Mouse (Mus musculus) lung, embryonic 16.5 days (tissue): ENCODE measurements around the gene Kcnc4. TPM values are rescaled to one million over a fixed set of nuclear protein-coding genes. Genes with fewer than 3 reads are reported as not detected.
A peak's percentile ranks its signal among the peaks of the same experiment; 100 is the strongest.

Experiments
- ATAC-seq: fragments of 200-750 bp; cut with Nextera tagmentation; 2 replicates; pipeline ENCODE4 v1.8.0; 2017; ENCODE audit warnings: low read depth, mild to moderate bottlenecking, moderate library complexity
- H3K27ac ChIP-seq: fragments of 300-500 bp; sonication (generic); 2 replicates; pipeline ENCODE4 v1.5.1; 2014; ENCODE audit warnings: mild to moderate bottlenecking, control low read depth, low read length
- H3K27me3 ChIP-seq: fragments of 300-500 bp; sonication (generic); 2 replicates; pipeline ENCODE4 v1.6.1; 2014; ENCODE audit warnings: low read depth, low read length, mixed read lengths; ENCODE audit not compliant: control insufficient read depth, insufficient read depth
- H3K36me3 ChIP-seq: fragments of 300-500 bp; sonication (generic); 2 replicates; pipeline ENCODE4 v1.6.1; 2014; ENCODE audit warnings: low read length; ENCODE audit not compliant: control insufficient read depth, insufficient read depth
- H3K4me1 ChIP-seq: fragments of 300-500 bp; sonication (generic); replicated peaks from 2 replicates; pipeline ENCODE4 v1.6.1; 2014; ENCODE audit warnings: low read length, mixed read lengths; ENCODE audit not compliant: control insufficient read depth, insufficient read depth
- H3K4me2 ChIP-seq: fragments of 300-500 bp; sonication (generic); 2 replicates; pipeline ENCODE4 v1.6.1; 2014; ENCODE audit warnings: low read depth, low read length, control low read depth
- H3K4me3 ChIP-seq: fragments of 300-500 bp; sonication (generic); 2 replicates; pipeline ENCODE4 v1.5.1; 2014; ENCODE audit warnings: mild to moderate bottlenecking, low read length, control low read depth
- H3K9ac ChIP-seq: fragments of 300-500 bp; sonication (generic); 2 replicates; pipeline ENCODE4 v1.6.1; 2014; ENCODE audit warnings: low read length, control low read depth
- H3K9me3 ChIP-seq: fragments of 300-500 bp; sonication (generic); 2 replicates; pipeline ENCODE4 v1.6.1; 2016; ENCODE audit warnings: low read length; ENCODE audit not compliant: control insufficient read depth
- WGBS: fragments of 180-500 bp; shearing (Covaris S2); extraction: QIAGEN DNeasy Blood & Tissue Kit; methylation state at CpG from one replicate; pipeline ENCODE4 v1.1.7; 2014; 5-methylcytosine and 5-hydroxymethylcytosine counted together
- polyA plus RNA-seq: library from polyadenylated mRNA; unstranded; fragments of >200 nt; fragmentation: Nextera tagmentation; extraction: Ambion mirVana; gene quantifications from 2 replicates; pipeline ENCODE4 v1.2.1, GENCODE M21; 2015

The Kcnc4 gene
- polyA plus RNA-seq, 1 experiment from 2014 or later: 0.05 TPM

GRCm38 (mm10) chr3:107496086-107496850 lies 36.9 kb upstream of the Kcnc4 start:
- Histone ChIP-seq H3K4me1 (peaks cover 8% of the 10 kb centered on the region), H3K4me3 (no peak overlapping the region), H3K9ac (no peak overlapping the region), H3K9me3 (no peaks in the 10 kb centered on the region), H3K27ac (no peak overlapping the region), H3K27me3 (no peaks in the 10 kb centered on the region), H3K36me3 (peaks cover 5% of the 10 kb centered on the region; the same call in 1 of the 2 replicates), H3K4me2 (no peak overlapping the region)
- no peak for ATAC-seq
- WGBS: 62% methylated on average over 13 of the region's 13 CpGs

GRCm38 (mm10) chr3:107495524-107495923 lies 36.2 kb upstream of the Kcnc4 start:
- WGBS: 84% methylated on average over 6 of the region's 6 CpGs
- no peak for ATAC-seq

GRCm38 (mm10) chr3:107491459-107491858 lies 32.1 kb upstream of the Kcnc4 start:
- Histone ChIP-seq H3K36me3 (no peaks in the 10 kb centered on the region), H3K4me2 (no peak overlapping the region), H3K27ac (0 out of 2 replicates have a peak overlapping the region, but pooled peaks have one; percentile 18), H3K9me3 (no peaks in the 10 kb centered on the region), H3K4me3 (no peak overlapping the region), H3K27me3 (no peaks in the 10 kb centered on the region), H3K4me1 (peaks cover 10% of the 10 kb centered on the region), H3K9ac (no peak overlapping the region)
- 29% methylated on average over 6 of the region's 6 CpGs for WGBS
- peak; percentile 90 for ATAC-seq

More at GRCm38 (mm10) chr3:107495524-107495923, 36.2 kb upstream of the Kcnc4 start:
- Histone ChIP-seq H3K4me3 (no peak overlapping the region), H3K27me3 (no peaks in the 10 kb centered on the region), H3K9me3 (no peaks in the 10 kb centered on the region), H3K36me3 (peaks cover 5% of the 10 kb centered on the region; the same call in 1 of the 2 replicates), H3K4me1 (peaks cover 10% of the 10 kb centered on the region), H3K27ac (no peak overlapping the region), H3K9ac (no peak overlapping the region), H3K4me2 (no peak overlapping the region)

GRCm38 (mm10) chr3:107488637-107489036 lies 29.3 kb upstream of the Kcnc4 start:
- no peaks in the 10 kb centered on the region for H3K27me3 ChIP-seq
- ATAC-seq: no peak
- no peaks in the 10 kb centered on the region for H3K9me3 ChIP-seq
- no peak overlapping the region for H3K4me2 ChIP-seq
- H3K4me1 ChIP-seq: peaks cover 10% of the 10 kb centered on the region
- H3K9ac ChIP-seq: no peak overlapping the region
- H3K36me3 ChIP-seq: no peaks in the 10 kb centered on the region
- H3K27ac ChIP-seq: no peak overlapping the region
- WGBS: 38% methylated on average over 4 of the region's 4 CpGs
- H3K4me3 ChIP-seq: no peak overlapping the region

GRCm38 (mm10) chr3:107483290-107483689 lies 23.9 kb upstream of the Kcnc4 start:
- H3K4me2 ChIP-seq: no peak overlapping the region
- WGBS: 37% methylated on average over 11 of the region's 11 CpGs
- no peak for ATAC-seq

GRCm38 (mm10) chr3:107480660-107481059 lies 21.3 kb upstream of the Kcnc4 start:
- no peak for ATAC-seq
- no peak overlapping the region for H3K4me3 ChIP-seq
- H3K4me1 ChIP-seq: no peaks in the 10 kb centered on the region
- H3K27ac ChIP-seq: no peak overlapping the region
- no peaks in the 10 kb centered on the region for H3K9me3 ChIP-seq
- H3K36me3 ChIP-seq: no peaks in the 10 kb centered on the region
- WGBS: 40% methylated on average over 3 of the region's 3 CpGs
- H3K9ac ChIP-seq: no peak overlapping the region
- H3K4me2 ChIP-seq: no peak overlapping the region
- no peaks in the 10 kb centered on the region for H3K27me3 ChIP-seq

More at GRCm38 (mm10) chr3:107483290-107483689, 23.9 kb upstream of the Kcnc4 start:
- H3K36me3 ChIP-seq: no peaks in the 10 kb centered on the region
- no peaks in the 10 kb centered on the region for H3K4me1 ChIP-seq
- H3K9ac ChIP-seq: no peak overlapping the region
- H3K27me3 ChIP-seq: no peaks in the 10 kb centered on the region
- no peak overlapping the region for H3K27ac ChIP-seq
- no peaks in the 10 kb centered on the region for H3K9me3 ChIP-seq
- no peak overlapping the region for H3K4me3 ChIP-seq

- H3K27me3 ChIP-seq: no peaks in the 10 kb centered on the region; the same call in 1 of the 2 replicates
- H3K4me2 ChIP-seq: no peak overlapping the region
- H3K9me3 ChIP-seq: no peaks in the 10 kb centered on the region
- H3K4me1 ChIP-seq: no peaks in the 10 kb centered on the region
- WGBS: 25% methylated on average over 6 of the region's 6 CpGs
- ATAC-seq: peak; percentile 68
- H3K4me3 ChIP-seq: no peak overlapping the region
- H3K27ac ChIP-seq: no peak overlapping the region
- no peak overlapping the region for H3K9ac ChIP-seq
- H3K36me3 ChIP-seq: no peaks in the 10 kb centered on the region
These were observed 12.8 kb upstream of the Kcnc4 start for GRCm38 (mm10) chr3:107472198-107472597.

- no peaks in the 10 kb centered on the region for H3K36me3 ChIP-seq
- H3K9ac ChIP-seq: no peak overlapping the region
- no peaks in the 10 kb centered on the region for H3K9me3 ChIP-seq
- ATAC-seq: no peak
- no peak overlapping the region for H3K4me3 ChIP-seq
- no peaks in the 10 kb centered on the region for H3K4me1 ChIP-seq
- peaks cover 12% of the 10 kb centered on the region for H3K27me3 ChIP-seq
- no peak overlapping the region for H3K4me2 ChIP-seq
- WGBS: 59% methylated on average over 4 of the region's 4 CpGs
- H3K27ac ChIP-seq: no peak overlapping the region
These were observed 9.7 kb upstream of the Kcnc4 start for GRCm38 (mm10) chr3:107469059-107469458.

GRCm38 (mm10) chr3:107468106-107468505 lies 8.8 kb upstream of the Kcnc4 start:
- Histone ChIP-seq H3K9me3 (no peaks in the 10 kb centered on the region), H3K36me3 (no peaks in the 10 kb centered on the region), H3K4me1 (no peaks in the 10 kb centered on the region), H3K4me3 (no peak overlapping the region), H3K27me3 (peaks cover 17% of the 10 kb centered on the region), H3K27ac (no peak overlapping the region), H3K4me2 (no peak overlapping the region), H3K9ac (no peak overlapping the region)
- 82% methylated on average over 11 of the region's 11 CpGs for WGBS
- ATAC-seq: no peak
